Mouse (Mus musculus) retina, embryonic 14.5 days (tissue): Measurements from ENCODE around the gene Col12a1.
"Not testable (repeated sequence)": the region's sequence is repeated elsewhere in the genome, so short reads cannot be mapped to it uniquely, and the experiment has no call there.

Experiments
- DNase-seq: peaks from one replicate; pipeline ENCODE4 v3.0.0-alpha.2; 2015; ENCODE audit warnings: low spot score

The Col12a1 gene

GRCm38 (mm10) chr9:79689771-79690535, 28.7 kb downstream of the Col12a1 start:
- no peak for DNase-seq

GRCm38 (mm10) chr9:79689342-79689741, 29.3 kb downstream of the Col12a1 start:
- DNase-seq: no peak

GRCm38 (mm10) chr9:79687227-79687626, 31.4 kb downstream of the Col12a1 start:
- no peak for DNase-seq

GRCm38 (mm10) chr9:79686049-79686448, 32.6 kb downstream of the Col12a1 start:
- DNase-seq: no peak

GRCm38 (mm10) chr9:79680453-79681240, 38.0 kb downstream of the Col12a1 start:
- no peak for DNase-seq

- DNase-seq: not testable (repeated sequence)
Observed at GRCm38 (mm10) chr9:79668806-79669205, 49.8 kb downstream of the Col12a1 start.

GRCm38 (mm10) chr9:79653327-79654150, 65.1 kb downstream of the Col12a1 start:
- DNase-seq: no peak

GRCm38 (mm10) chr9:79648587-79648986, 70.0 kb downstream of the Col12a1 start:
- DNase-seq: no peak

- no peak for DNase-seq
Observed at GRCm38 (mm10) chr9:79645757-79646156, 72.9 kb downstream of the Col12a1 start.

- no peak for DNase-seq
Observed at GRCm38 (mm10) chr9:79639430-79640090, 79.1 kb downstream of the Col12a1 start.

GRCm38 (mm10) chr9:79637879-79638278, 80.8 kb downstream of the Col12a1 start:
- DNase-seq: no peak

- DNase-seq: no peak
Observed at GRCm38 (mm10) chr9:79634076-79634475, 84.6 kb downstream of the Col12a1 start.

- DNase-seq: no peak
Observed at GRCm38 (mm10) chr9:79631186-79631585, 87.4 kb downstream of the Col12a1 start.

- DNase-seq: no peak
Observed at GRCm38 (mm10) chr9:79618839-79619597, 99.6 kb downstream of the Col12a1 start.

GRCm38 (mm10) chr9:79617336-79617735, 101.3 kb downstream of the Col12a1 start:
- DNase-seq: no peak

GRCm38 (mm10) chr9:79616040-79616439, 102.6 kb downstream of the Col12a1 start:
- no peak for DNase-seq

- DNase-seq: no peak
Observed at GRCm38 (mm10) chr9:79610286-79610685, 108.3 kb downstream of the Col12a1 start.

GRCm38 (mm10) chr9:79609661-79610060, 109.0 kb downstream of the Col12a1 start:
- no peak for DNase-seq

- no peak for DNase-seq
Observed at GRCm38 (mm10) chr9:79608795-79609194, 109.8 kb downstream of the Col12a1 start.

- DNase-seq: no peak
Observed at GRCm38 (mm10) chr9:79608062-79608531, 110.5 kb downstream of the Col12a1 start.

- DNase-seq: peak; percentile 30
Observed at GRCm38 (mm10) chr9:79606122-79606521, 112.5 kb downstream of the Col12a1 start.
